Mouse (Mus musculus) cerebellum, postnatal 10 days (tissue): ENCODE measurements around the gene Cep162.

Experiments
- DNase-seq, 2 experiments: peaks; one replicate each; pipeline ENCODE4 v3.0.0; 2021; ENCODE audit warnings: mixed read lengths in 2 of 2

Cep162 gene

DNA sequence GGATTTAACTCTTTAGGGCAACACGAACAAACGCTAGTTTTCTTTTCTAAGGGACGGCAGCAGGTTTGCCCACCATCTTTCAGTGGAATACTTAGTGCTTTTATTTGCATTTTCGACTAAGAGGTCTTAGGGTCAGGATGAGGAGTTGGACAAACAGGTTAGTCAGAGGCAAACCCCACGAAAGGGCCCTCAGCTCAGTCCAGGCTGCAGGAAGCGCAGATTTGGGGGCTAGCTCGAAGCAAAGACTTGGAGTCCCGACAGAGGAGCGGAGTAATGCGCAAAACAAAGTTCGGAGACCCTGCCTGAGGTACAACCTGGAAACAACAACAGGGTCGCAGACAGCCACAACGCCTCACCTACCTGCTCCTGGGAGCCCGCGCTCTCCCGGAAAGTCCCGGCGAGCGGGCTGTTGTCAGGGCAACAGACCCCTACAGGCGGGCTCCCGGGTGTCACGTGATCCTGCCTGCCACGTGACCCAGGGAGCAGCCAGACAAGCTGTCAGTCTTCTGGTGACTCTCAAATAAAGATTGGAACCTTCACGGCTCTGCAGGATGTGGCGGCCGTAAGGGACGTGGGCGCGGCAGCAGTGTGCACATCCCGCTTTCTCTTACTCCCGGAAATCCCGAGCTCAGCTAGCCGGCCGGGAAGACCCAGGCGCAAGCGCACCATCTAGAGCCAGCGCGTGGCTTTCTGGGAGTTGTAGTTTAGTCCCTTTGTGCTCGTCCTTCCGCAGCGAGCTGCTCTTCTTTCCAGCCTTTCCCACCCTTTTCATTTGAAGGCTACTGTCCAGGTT, at the start of gene Cep162:
Gene Cep162, minus strand, starts transcription at position 634 of the 793 bp plus-strand sequence.
- peak; percentile 94 to 95 for DNase-seq

DNA sequence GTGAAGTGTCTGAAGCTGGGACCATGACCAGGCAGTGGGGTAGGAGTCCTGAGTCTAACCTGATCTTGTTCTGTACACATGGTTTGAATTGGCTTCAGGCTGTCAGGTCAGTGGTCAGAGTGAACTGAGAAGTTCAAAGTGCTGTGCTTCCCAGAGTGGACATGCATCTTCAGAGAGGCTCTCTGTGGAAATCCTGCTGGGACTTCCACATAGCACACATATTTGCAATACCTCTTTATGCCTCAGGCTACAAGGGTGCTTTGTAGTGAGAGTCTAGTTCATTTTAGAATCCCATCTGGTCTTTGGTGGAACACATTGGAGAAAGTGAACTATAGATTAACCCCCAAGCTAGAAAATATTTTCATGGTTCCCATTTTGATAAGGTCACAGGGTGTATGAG, 47.9 kb upstream of the Cep162 start:
- no peak for DNase-seq

DNA sequence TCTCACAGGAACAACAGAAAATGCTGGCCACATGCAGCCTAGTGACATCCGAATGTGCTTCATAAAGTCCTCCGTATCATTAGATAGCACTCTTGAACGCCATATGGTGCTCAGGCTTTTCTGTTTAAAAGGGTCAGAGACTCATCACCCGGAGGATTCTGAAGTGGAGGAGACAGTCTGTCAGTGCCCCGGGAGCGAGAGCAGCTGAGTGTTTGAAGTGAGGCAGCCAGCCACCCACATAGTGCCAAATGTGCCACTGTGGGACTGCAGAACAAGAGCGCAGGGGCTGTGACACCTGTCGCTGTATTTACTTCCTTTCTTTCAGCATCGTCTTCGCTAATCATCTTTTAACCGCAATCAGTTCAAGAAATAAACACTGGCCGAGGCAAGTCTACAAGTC, 43.6 kb upstream of the Cep162 start:
- peak; percentile 78 to 88 for DNase-seq

DNA sequence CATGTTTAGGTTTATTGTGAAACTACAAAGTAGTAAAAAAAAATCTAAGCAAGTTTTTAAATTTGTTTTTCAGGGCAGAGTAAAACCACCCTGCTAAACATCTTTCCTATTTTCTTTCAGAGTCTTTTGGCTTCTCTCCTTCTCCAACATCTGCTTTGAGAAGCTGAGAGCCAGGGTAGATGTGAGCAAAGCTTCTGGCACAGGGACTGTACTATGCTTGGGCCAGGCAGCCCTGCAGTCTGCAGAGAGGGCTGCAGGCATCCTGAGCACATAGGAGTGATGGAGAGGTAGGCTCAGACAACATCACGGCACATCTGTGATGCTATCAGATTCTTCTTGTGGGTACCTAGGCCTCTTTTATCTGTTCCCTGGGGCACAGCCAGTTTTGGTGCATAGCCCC, 42.2 kb upstream of the Cep162 start:
- DNase-seq, result peak; percentile 44 to 45

DNA sequence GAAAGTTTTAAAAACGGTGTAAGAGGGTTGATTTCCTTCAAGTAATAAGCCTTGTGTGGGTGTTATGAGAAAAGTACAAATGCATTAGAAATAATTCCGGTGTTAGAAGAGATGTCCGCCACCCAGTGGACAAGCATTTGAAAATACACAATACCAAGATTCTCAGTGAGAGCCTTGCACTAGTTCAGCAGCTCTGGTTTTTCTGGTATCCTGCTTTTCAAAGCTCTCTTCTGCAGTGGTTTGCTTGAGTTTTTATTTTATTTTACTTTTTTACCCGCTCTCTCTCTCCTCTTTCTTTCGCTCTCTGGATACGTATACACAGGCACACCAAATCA, 327 bp upstream of the Cep162 start:
- DNase-seq, result no peak

DNA sequence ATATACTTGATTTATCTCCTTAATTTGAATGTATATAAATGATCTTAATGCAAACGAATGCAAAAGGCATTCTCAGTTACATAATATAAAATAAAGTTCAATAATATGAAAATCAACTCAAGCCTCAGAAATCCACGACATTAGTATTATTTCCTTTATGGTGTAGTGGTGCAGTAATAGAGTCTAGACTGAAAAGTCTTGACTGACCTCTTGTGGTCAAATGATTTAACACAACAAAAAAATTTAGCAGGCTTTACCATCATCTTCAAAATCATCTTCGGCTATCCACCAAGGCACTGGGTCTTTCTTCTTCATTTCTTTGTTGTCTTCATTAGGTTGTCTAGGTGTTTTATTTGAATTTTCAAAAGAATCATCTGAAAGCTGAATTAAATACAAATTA, 7.2 kb downstream of the Cep162 start:
- peak in 1 of 2 experiments; percentile 61 for DNase-seq

DNA sequence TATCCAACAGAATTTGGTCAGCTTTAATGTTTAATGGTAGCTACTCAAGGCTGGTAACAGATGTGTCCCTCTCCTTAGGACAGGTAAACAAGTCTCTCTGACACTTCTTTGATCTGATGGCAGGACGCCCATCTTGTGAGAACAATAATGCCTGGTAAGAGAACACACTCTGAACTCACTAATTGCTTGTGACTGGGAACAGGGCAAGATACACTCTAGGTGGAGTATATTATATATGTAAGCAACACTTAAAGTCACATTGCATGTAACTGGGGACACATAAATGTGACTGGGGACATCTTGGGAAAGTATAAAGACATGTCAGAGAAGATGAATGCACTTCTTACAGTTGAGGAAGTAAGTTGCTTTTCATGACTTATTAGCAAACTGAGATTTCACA, 7.7 kb downstream of the Cep162 start:
- no peak for DNase-seq

DNA sequence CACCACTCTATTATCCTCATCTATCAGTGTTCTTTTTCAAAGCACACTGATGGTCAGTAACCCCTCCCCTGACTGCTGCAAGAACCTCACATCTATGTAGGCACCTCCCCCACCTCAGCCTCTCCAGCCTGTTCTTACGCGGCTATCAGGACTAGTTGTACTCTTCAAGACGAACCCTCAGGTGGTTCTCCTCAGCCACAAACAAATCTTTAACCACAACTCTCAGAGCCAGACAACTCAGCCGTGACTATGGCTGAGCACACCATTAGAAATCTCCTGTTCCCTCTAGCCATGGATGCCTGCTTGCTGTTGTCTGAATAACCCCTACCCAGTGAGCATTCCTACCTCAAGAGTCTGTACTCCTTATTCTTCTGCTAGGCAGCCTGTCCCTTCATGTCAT, 42.1 kb downstream of the Cep162 start:
- no peak for DNase-seq

DNA sequence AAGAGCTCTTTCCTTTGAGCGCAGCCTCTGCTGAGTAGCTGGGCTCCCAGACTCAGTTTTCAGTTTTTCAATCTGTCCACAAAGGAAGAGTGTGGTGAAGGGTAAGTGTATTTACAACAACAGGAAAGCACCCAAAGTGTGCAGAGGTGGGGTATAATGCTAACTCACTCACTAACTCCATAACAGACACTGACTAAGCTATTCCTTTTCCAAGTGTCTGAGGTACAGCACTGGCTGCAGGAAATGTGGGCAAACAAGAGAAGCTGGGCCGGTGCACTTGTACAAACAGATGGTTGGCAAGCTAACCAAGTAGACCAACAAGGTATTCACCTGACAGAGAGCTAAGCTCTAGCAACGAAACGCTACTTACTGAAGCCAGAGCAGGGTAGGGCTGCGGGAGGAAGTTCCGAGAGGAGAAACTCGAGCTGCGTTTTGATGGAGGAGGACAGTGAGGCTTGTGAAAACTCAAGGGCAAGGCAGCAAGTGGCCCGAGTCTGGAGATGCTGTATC, 44.5 kb downstream of the Cep162 start:
- DNase-seq, result no peak

DNA sequence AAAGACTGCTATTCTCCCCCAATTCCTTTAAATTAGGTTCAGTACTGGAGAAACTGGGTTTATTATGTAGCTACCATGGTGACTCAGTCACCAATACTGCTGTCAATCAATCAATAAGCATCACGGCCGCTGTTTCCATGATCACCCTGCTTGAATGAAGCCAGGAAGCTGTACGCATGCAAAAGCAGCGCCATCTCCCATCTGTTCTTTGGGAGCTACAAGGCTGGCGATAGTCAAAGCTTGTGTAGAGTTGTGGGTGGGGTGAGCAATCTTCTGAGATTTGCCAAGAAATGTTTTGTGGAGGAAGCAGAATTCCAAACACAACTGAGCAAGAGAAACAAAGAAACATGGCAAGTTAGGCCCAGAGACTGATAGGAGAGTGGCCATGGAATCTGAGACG, 52.9 kb downstream of the Cep162 start:
- DNase-seq, result no peak

DNA sequence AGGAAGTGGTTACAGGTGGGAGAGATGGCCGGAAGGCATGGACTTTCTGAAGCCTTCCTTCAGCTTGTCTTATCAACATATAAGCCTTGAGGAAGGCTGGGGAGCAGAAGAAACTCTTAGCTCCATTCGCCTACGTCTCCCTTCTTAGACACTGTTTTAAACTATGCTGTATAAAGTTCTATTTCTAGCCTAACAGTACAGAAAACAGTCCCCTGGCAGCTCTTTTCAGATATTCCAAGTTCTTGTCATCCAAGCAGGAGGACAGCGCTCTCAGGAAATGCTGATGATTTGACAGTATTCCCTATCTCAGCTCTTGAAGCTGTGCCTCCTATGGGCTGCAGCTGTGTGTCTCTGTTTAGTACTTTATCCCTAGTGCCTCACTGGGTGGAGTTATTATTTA, 54.4 kb downstream of the Cep162 start:
- no peak for DNase-seq

DNA sequence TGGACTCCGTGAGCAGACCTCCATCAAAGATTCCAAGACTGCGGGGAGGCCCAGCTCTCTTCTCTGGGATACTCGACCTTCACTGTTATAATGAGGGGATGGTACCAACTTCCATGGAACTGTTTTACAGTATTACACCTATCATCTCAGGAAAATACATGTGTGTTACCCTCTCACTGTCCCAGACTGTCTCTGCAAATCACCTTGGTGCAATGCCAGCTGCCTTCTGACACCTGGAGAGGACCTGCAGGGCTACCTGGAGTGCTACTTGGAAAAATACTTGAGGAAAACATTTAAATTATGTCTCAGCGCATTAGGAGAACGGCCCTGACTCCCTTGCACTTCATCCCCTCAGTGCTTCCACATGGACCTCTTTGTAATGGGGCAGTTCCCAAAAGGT, 54.9 kb downstream of the Cep162 start:
- DNase-seq, result no peak

DNA sequence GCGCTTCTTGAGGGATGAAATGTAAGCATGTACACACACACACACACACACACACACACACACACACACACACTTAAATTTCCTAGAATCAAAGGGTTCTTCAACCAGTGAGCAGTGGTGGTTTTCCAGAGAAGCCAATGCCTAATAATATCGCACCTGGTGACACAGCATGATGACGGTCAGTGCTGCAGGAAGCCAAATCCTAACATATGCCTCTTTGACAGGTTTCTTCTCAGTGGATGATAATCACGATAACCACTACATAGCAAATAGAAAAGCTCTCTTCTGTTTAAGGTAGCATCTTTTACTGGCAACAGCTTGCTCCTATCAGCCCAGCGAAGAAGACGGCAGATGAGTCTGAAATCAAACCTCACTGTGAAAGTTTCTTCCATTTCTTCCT, 57.3 kb downstream of the Cep162 start:
- DNase-seq, result peak; percentile 17 to 29

DNA sequence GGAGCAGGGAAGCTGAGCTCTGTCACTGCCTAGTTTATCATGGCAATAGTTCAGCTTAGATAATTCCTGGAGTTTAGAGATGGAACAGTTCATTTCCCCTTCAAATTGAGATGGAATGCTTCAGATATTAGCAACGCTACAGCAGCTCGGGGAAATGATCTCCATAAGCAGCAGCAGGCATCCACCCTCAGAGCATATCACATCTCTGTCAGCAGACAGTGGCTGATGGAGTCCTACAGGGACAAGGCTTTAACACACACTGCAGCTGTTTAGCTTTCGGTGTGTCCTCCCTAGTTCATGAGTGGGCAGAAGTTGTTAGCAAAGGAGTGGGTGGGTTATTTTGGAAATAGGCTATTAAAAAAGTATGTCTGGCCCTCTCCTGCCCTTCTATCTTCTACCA, 58.1 kb downstream of the Cep162 start:
- no peak for DNase-seq

DNA sequence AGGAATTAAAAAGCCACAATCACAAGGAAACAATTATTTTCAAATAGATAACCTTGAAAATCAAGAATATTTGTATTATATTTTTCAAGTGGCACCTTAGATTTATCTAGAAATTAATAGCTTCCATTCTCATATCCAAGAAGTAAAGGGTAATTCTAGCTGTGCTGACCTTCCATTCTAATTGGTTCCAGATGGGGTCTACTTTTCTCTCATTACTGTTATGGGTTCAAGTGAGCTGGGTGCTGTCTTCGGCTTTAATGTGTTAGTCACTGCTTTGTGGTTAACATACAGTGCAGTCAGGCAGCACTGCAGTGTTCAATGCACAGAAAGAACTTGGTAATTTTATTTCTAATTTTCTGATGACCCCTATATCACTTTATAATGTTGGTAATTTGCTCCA, 61.6 kb downstream of the Cep162 start:
- no peak for DNase-seq

DNA sequence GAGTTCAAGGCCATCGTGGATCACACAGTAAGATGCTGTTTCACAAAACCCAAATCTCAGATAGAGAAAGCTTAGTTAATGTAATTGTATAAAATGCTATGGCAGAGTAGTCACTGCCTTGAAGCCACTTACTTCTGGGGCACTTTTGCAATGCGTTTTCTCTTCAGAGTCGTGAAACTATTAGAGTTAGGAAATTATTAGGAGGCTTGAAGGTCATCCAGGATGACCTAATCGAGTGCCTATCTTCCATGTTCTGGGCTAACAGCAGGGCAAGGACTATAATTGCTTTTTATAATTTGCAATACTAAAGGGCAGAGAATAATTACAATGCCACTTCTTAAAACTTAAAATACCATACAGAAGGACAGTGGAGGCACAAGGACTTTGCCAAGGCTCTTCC, 68.0 kb downstream of the Cep162 start:
- no peak for DNase-seq

DNA sequence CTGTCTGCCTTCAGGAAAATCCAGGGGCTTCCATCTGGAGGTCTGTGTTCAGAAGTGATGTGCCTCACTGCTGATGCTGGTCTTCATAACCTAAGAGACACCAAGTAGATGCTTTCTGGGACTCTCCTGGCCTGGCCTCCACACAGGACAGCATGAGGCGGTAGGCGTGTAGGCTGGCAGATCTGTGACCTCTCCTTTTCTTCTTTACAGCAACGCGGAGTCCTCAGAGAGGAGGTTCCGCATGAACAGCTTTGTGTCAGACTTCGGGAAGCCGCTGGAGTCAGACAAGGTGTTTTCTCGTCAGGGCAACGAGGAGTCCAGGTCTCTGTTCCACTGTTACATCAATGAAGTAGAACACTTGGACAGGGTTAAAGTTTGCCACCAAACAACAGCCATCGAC, 73.1 kb downstream of the Cep162 start:
- no peak for DNase-seq

DNA sequence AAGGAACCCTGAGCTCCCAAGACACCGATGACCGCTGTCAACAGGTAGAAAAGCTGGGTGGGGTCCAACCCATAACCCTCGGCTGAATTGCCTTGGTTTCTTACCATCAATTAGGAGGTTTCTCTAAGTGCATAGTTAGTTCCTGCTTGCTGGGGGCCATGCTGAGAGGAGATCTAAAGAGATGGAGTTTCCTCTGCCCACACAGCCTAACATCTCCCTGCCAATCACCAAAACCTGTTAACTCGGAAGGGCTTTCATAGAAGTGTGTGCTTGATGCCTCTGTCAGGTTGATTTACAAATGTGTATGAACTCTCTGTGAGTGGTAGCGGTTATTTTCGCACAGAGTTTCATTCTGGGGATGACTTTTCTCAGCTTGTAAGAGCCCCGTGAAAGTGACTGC, 76.8 kb downstream of the Cep162 start:
- DNase-seq, result no peak

DNA sequence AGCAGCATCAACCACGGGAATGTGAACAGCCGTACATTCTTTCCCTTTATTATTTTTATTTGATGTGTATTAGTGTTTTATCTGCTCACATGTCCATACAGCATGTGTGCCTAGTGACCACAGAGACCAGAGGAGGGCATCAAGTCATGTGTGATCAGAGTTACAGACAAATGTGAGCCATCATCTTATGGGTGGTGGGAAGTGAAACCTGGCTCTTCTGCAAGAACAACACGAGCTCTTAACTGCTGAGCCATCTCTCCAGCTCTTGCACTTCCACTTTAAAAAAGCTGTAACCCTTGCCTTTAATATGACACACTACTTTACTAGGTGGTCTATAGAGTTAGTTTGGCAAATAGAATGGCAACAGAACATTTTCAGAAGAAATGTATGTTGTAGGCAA, 83.8 kb downstream of the Cep162 start:
- no peak for DNase-seq

DNA sequence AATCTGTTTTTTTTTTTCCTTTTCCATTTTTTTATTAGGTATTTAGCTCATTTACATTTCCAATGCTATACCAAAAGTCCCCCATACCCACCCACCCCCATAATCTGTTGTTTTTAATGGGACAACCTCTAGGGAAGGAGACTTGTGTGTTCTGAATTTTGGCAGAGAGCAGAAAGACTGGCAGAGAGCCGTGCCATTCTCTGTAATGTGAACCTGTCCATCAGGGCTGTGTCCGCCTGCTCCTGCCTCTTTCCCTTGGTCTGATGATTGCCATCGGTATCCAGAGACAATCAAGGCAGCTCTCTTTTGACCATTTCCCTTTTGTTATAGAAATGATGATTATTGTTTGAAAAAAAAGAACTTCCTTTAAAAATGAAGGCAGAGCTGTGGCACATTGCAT, 84.4 kb downstream of the Cep162 start:
- DNase-seq, result peak; percentile 52 to 60

DNA sequence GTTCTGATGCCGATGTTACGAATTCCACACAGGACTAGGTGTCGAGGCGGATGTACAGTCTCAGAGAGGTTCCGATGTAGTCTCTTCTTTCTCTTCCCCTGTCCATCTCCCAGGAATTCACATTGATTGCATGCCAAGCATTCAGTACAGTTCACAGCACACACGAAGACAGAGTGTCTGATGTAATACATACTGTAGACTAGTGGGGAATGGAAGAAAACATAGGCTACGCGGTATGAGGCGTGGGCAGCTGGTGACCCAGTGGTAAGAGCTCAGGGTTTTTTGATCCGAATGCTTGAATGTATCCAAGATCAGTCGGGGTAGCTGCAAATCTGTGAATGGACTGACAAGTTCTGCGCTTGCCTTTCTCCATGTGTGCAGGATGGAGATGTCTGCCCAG, 86.2 kb downstream of the Cep162 start:
- no peak for DNase-seq

DNA sequence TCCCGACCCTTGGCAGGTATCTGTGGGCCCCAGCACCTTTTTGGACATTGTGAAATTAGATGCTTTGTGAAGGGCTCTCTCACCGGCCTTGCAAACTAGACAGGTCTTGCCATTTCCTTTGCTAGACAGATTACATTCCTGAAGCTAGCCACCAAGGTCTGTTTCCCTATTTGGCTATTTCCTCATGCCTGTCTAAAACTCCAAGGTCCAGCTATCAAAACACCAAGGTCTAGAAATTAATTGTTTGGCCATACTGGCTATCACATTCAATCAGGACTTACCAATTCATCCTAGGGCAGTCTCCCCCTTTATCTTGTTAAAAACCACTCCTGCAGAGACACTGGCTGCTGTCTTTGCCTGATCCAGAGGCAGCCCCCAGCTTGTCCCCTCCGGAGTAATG, 87.3 kb downstream of the Cep162 start:
- DNase-seq, result no peak

DNA sequence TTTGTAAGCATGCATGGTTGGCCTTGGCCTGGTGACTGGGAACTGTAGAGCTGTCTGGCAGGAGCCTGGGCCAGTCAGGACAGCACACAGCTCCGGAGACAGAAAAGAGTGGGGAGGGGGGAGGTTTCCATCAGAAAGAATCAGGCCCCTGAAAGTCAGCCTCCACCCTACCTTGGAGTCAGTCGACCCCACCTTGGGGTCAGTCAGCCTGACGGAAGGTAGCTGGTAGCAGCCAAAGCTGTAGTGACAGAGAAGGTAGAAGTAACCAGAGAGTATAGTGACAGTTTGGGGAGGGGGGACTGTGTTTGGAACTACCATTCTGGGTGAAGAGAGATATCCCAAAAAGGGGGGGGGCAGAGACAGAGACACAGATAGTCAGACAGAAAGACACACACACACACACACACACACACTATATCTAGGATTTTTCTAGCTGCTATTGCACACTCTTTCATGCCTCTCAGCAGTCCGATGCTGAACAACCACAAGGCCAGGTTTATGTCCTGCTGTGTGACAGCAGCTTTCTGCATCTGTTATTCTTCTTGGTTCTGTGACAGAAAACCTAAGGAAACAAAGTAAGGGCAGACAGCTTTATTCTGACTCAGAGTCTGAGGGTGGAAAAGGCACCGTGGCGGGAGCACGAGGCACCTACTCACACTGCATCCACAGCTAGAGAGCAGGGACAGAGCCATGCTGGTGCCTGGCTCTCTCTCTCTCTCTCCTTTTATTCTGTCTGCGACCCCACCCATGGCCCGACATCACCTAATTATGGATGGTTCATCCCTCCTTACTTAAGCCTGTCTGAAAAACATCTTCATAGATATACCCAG, 88.1 kb downstream of the Cep162 start:
- DNase-seq, result no peak

DNA sequence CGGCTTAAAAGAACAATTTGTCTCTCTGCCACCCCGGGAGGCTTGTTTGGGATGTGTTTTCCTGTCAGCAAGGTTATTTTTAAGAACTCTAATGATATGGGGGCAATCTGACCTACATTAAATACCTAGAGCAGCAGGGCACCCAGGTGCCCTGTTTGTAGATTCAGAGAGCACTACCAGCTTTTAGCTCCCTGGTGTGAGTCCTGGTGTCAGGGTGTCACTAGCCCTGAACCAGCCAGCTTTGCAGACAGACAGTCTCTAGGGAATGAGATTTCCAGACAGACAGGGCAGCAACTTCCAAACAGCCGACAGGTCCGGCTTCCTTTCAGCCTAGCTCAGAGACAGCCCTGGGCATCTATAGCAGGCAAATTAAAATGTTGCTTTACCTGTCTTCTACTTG, 92.8 kb downstream of the Cep162 start:
- no peak for DNase-seq
